Comparison of ENCODE assay signal across 9 mouse cellular contexts in the genomic region with DNA sequence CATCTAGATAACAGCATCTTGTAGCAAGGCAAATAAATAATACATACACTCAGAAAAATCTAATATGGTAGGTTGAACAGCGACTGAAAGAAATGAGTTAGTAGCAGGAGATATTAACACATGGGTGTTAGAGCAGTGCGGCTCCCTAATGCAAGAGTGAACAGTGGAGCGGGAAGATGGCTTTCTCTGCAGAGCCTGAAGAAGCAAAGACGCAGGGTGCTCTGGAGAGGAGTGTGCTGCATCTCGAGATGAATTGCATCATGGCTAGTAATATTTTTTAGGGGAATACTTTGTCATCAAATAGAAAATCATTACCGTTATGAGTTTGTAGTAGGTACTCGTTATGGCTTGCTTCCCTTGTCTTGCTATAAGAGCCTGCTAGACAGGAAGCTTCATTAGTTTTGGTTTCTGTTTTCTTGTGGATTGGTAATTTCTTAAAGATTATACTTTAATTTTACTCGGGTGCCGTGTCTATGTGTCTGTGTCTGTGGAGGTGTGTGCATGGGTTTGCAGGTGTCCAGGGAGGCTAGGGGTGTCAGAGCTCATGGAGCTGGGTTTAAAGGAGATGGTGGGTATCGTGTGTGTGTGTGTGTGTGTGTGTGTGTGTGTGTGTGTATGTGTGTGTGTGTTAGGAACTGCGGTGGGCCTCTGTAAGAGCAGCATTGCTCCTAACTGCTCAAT. TPM values are rescaled to one million over a fixed set of nuclear protein-coding genes. Genes with fewer than 3 reads are reported as not detected.
A peak's percentile ranks its signal among the peaks of the same experiment; 100 is the strongest.
DNase-seq lines count a peak whose midpoint lies in the region; ATAC-seq lines count a peak whose summit lies in the region.
"Had no signal": no experiment of that assay in that cellular context is flagged by ENCODE, and none has a peak within 500 bp of the region (broad histone marks: within the 10 kb centered on the region; RNA-seq: fewer than 3 reads in every experiment).

No protein-coding gene starts in this region.

- peak overlapping the region; percentile 20; the same call in 1 of the 2 replicates for H3K4me3 ChIP-seq in hindbrain, embryonic 10.5 days
- H3K4me3 ChIP-seq in midbrain, embryonic 13.5 days (replicated peaks) = peak overlapping the region; percentile 20
- H3K4me3 ChIP-seq: embryonic facial prominence, embryonic 15.5 days had no signal

- no peak for DNase-seq in frontal cortex, postnatal 14 days (ENCODE audit: low spot score in 2 of 2)
- DNase-seq in CD8-positive naive resting alpha-beta T cell, adult 2 months (ENCODE audit: low read depth in 2 of 2, low spot score in 2 of 2) = peak; percentile 15 to 35
- DNase-seq in hindbrain, embryonic 10.5 days (ENCODE audit: low spot score) = no peak
- DNase-seq in left cerebral cortex, postnatal 25 days (ENCODE audit: low spot score in 2 of 2) = no peak
- no peak for DNase-seq in frontal cortex, postnatal 25 days (ENCODE audit: low spot score in 2 of 2)
- DNase-seq in adrenal gland, adult 2 months = no peak

- peaks cover 37% of the 10 kb centered on the region for H3K4me1 ChIP-seq in hindbrain, embryonic 10.5 days (replicated peaks)
- H3K4me1 ChIP-seq in midbrain, embryonic 13.5 days (replicated peaks) = peaks cover 50% of the 10 kb centered on the region

- peaks cover 3% of the 10 kb centered on the region; the same call in 1 of the 2 replicates for H3K36me3 ChIP-seq in hindbrain, embryonic 10.5 days
- no peaks in the 10 kb centered on the region for H3K36me3 ChIP-seq in midbrain, embryonic 13.5 days
- H3K36me3 ChIP-seq: embryonic facial prominence, embryonic 15.5 days had no signal

- H3K27me3 ChIP-seq in hindbrain, embryonic 10.5 days (ENCODE audit: insufficient read depth, poor library complexity, severe bottlenecking) = no peaks in the 10 kb centered on the region
- H3K27me3 ChIP-seq in midbrain, embryonic 13.5 days = no peaks in the 10 kb centered on the region
- H3K27me3 ChIP-seq: embryonic facial prominence, embryonic 15.5 days had no signal

- peak overlapping the region; percentile 51; the same call in 1 of the 2 replicates for H3K9ac ChIP-seq in midbrain, embryonic 13.5 days (replicated peaks)
- H3K9ac ChIP-seq: embryonic facial prominence, embryonic 15.5 days had no signal

- 87% methylated on average over 11 of the region's 11 CpGs for WGBS in hindbrain, embryonic 10.5 days
- WGBS in midbrain, embryonic 13.5 days = 59% methylated on average over 11 of the region's 11 CpGs

- ATAC-seq in frontal cortex, adult (ENCODE audit: low TSS enrichment) = peak; percentile 45
- ATAC-seq in midbrain, embryonic 13.5 days = peak; percentile 61

- peak overlapping the region; percentile 49 for H3K4me2 ChIP-seq in midbrain, embryonic 13.5 days (replicated peaks)
- H3K4me2 ChIP-seq: embryonic facial prominence, embryonic 15.5 days had no signal

- intact Hi-C loops in left cerebral cortex, postnatal 25 days (cut with DNase I) = loop anchor here (5.0 kb wide), 1 partner anchor 201 kb away; no protein-coding TSS in a partner anchor

- peak overlapping the region; percentile 73 for H3K27ac ChIP-seq in hindbrain, embryonic 10.5 days
- peak overlapping the region; percentile 88 for H3K27ac ChIP-seq in midbrain, embryonic 13.5 days
- H3K27ac ChIP-seq: embryonic facial prominence, embryonic 15.5 days had no signal

- H3K9me3 ChIP-seq in hindbrain, embryonic 10.5 days = no peaks in the 10 kb centered on the region
- no peaks in the 10 kb centered on the region for H3K9me3 ChIP-seq in midbrain, embryonic 13.5 days
- H3K9me3 ChIP-seq: embryonic facial prominence, embryonic 15.5 days had no signal

RNA-seq across cellular contexts. Expression of gene Hivep1, which starts 51.8 kb away (rescaled TPM):
- polyA plus RNA-seq in hindbrain, embryonic 10.5 days (2016; fragmentation: Nextera tagmentation; extraction: Ambion mirVana) = 8.6 and 8.8 TPM in 2 replicates
- 18.7 and 20.5 TPM in 2 replicates for polyA plus RNA-seq in midbrain, embryonic 13.5 days (2015; fragmentation: Nextera tagmentation; extraction: Ambion mirVana)
- 10 to 100 TPM; 54.3 to 72.7 TPM for total RNA-seq in left cerebral cortex, postnatal 25 days (2021)
- total RNA-seq in adrenal gland, adult 2 months (2021) = 10 to 100 TPM; 25.7 to 34.4 TPM
- polyA plus RNA-seq in adrenal gland, adult 2 months (2012; rRNA removed) = 17.8 and 21.8 TPM in 2 replicates

Comparison
In these comparisons a context has a peak if more than half of its experiments do, and no peak if none do; other contexts are left out.
1. DNase-seq: peak in CD8-positive naive resting alpha-beta T cell, adult 2 months (2 of 2); none in frontal cortex, postnatal 14 days (0 of 2), hindbrain, embryonic 10.5 days (single experiment), left cerebral cortex, postnatal 25 days (0 of 2), frontal cortex, postnatal 25 days (0 of 2) and adrenal gland, adult 2 months (single experiment).